Mouse (Mus musculus): ENCODE measurements at regions not wholly inside any gene's neighbourhood (a gene's known extent, or its start where the extent isn't known, plus 50 kb on each side); places are given as distances from the start of the nearest gene placed in this dataset.

DNA sequence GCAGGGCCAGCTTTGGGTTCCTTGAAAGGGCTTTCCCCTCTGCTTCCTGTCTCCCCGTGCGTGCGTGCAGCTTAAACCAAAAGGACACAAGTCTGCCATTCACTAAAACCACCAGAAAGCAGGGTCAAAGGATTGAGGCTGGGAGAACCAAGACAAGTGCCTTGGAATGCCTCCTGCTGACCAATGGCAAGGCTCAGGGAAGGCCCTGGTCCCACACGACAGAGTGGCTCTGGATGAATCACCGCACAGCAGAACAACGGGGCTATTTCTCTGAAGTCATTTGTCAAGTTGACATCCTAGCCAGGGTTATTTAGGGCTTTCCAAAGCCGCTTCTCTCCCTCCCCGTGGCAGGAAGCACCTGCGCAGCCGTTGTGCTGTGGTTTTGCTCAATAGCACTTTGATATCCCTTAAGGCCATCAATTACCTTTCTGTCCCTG lies 131.3 kb upstream of the Serp2 start:
- DNase-seq (ENCODE audit: low spot score) (peak; percentile 63), ATAC-seq (peak; percentile 76)
- no peaks in the 10 kb centered on the region for H3K27me3 ChIP-seq (replicated peaks; ENCODE audit: insufficient read depth, low read length)
- peak; percentile 69 for TF ChIP-seq EP300 (IDR thresholded peaks at IDR 0.05)
- TF ChIP-seq CTCF (IDR thresholded peaks at IDR 0.05) = no peak
- no peak overlapping the region for H3K27ac ChIP-seq (ENCODE audit: low read length)
- H3K4me2 ChIP-seq (replicated peaks; ENCODE audit: low read depth, low read length) = no peak overlapping the region
- H3K4me3 ChIP-seq (ENCODE audit: low read depth, low read length) = no peak overlapping the region
- WGBS = 21% methylated on average over 10 of the region's 10 CpGs
- no peaks in the 10 kb centered on the region for H3K9me3 ChIP-seq (ENCODE audit: low read length)
- H3K4me1 ChIP-seq (ENCODE audit: insufficient read depth, low read depth, low read length) = peaks cover 25% of the 10 kb centered on the region; the same call in 1 of the 2 replicates
- H3K9ac ChIP-seq (replicated peaks; ENCODE audit: low read depth) = no peak overlapping the region
- H3K36me3 ChIP-seq (ENCODE audit: insufficient read depth, low read length) = no peaks in the 10 kb centered on the region

DNA sequence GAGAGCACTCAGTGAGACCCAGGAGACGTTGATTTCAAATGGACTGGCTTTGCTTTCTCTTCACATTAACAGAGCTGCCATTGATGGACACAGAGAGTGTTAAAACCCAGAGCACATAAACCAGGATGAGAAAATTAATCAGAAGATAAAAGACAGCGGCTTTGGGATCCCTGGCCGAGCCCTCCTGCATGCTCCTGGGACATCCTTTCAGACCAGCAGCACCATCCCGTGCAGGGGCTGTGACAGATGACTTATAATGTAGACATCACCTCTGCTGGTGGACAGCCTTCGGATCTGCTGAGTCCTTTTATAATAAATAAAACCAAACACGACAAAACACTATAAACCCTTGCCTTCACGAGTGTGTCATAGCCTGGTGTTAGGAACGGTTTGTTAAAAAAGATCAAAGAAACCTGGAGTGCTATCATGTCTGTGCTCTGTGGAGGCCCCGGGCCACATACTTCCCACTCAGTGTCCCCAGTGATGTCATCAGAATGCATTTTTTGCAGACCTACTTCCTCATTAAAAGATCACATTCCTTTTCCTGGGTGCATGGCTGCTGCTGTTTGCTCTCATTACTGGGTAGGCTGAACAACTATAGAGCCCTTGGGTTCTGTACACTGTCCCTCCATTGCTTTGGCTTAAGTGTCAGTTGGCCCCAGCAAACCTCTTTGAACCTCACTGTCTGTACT lies 130.2 kb upstream of the Serp2 start:
- H3K4me2 ChIP-seq (replicated peaks; ENCODE audit: low read depth, low read length) = no peak overlapping the region
- H3K36me3 ChIP-seq (ENCODE audit: insufficient read depth, low read length) = no peaks in the 10 kb centered on the region
- H3K27ac ChIP-seq (ENCODE audit: low read length) = no peak overlapping the region
- H3K27me3 ChIP-seq (replicated peaks; ENCODE audit: insufficient read depth, low read length) = no peaks in the 10 kb centered on the region
- no peak overlapping the region for H3K4me3 ChIP-seq (ENCODE audit: low read depth, low read length)
- H3K9ac ChIP-seq (replicated peaks; ENCODE audit: low read depth) = no peak overlapping the region
- H3K9me3 ChIP-seq (ENCODE audit: low read length) = no peaks in the 10 kb centered on the region
- WGBS = 30% methylated on average over 9 of the region's 9 CpGs
- TF ChIP-seq CTCF (IDR thresholded peaks at IDR 0.05) = no peak
- no peak for TF ChIP-seq EP300 (IDR thresholded peaks at IDR 0.05)
- DNase-seq (ENCODE audit: low spot score) (peak; percentile 48), ATAC-seq (peak; percentile 40)
- H3K4me1 ChIP-seq (ENCODE audit: insufficient read depth, low read depth, low read length) = peaks cover 25% of the 10 kb centered on the region; the same call in 1 of the 2 replicates

DNA sequence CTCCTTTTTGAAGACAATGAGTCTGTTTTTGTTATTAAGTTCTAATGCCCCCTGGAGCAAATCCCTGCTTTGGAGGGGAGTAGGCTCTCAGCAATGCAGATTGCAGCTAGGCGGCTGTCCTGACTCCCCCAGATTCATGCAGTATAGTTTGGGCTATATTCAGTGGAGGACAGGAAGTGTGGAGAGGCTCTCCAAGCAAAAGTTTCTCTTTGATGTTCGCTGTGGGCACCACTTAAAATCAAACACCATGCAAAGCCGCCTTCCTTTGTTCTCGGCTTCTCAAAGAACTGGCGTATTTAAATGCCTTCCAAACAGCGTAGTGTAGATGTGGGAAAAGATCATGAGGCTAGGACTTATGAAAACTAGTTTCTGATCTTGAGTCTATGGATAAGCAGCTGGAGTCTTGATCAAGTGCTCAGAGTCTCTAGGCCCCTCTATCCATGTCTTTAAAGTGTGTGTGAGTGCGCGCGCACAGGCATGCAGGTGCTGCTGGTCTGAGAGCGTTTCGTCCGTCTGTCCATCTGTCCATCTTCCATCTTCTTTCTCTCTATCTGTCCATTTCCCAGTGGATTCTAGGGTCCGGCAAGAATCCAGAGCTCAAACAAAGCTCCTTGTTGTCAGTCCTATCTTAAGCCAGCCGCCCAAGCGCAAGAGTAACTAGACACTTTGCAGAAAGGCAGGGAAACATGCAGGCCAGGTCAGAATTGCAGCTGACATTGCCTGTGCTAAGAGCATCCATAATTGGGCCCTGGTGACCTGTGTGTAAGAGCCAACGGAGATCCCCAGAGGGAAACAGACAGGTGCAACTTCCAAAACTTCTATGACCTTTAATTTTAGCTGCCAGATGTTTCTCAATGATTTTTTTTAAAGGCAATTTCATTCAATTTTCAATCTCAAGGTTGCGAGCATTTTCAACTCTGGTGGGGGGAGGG lies 129.4 kb upstream of the Serp2 start:
- DNase-seq (ENCODE audit: low spot score) = peak; percentile 54
- Histone ChIP-seq H3K36me3 (ENCODE audit: insufficient read depth, low read length) (no peaks in the 10 kb centered on the region), H3K9me3 (ENCODE audit: low read length) (no peaks in the 10 kb centered on the region), H3K4me1 (ENCODE audit: insufficient read depth, low read depth, low read length) (peaks cover 31% of the 10 kb centered on the region; the same call in 1 of the 2 replicates), H3K4me3 (ENCODE audit: low read depth, low read length) (no peak overlapping the region), H3K27ac (ENCODE audit: low read length) (0 out of 2 replicates have a peak overlapping the region, but pooled peaks have one; percentile 51), H3K27me3 (replicated peaks; ENCODE audit: insufficient read depth, low read length) (no peaks in the 10 kb centered on the region), H3K9ac (replicated peaks; ENCODE audit: low read depth) (no peak overlapping the region), H3K4me2 (replicated peaks; ENCODE audit: low read depth, low read length) (no peak overlapping the region)
- WGBS = 48% methylated on average over 17 of the region's 17 CpGs
- ATAC-seq = no peak
- TF ChIP-seq CTCF (IDR thresholded peaks at IDR 0.05) (no peak), EP300 (IDR thresholded peaks at IDR 0.05) (no peak)

DNA sequence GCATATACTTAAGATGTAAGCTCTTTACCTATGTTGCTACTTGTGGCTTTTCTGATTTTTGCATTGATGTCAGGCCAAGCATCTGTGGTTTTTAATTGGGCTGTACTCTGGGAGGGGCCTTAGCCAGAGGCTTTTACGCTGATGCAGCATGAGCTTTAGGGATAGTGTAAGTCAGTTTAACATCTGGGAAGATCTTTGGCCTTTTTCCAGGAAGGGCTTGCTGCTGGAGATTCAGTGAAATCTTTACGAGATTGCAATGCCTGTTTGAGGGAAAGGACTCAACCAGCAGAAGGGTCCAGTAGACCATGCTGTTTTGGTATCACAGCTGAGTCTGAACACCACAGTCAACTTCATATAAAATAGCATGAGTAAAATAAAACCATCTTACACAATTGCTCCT lies 127.6 kb upstream of the Serp2 start:
- TF ChIP-seq EP300 (IDR thresholded peaks at IDR 0.05) (no peak), CTCF (IDR thresholded peaks at IDR 0.05) (no peak)
- Histone ChIP-seq H3K27ac (ENCODE audit: low read length) (no peak overlapping the region), H3K36me3 (ENCODE audit: insufficient read depth, low read length) (no peaks in the 10 kb centered on the region), H3K4me3 (ENCODE audit: low read depth, low read length) (no peak overlapping the region), H3K27me3 (replicated peaks; ENCODE audit: insufficient read depth, low read length) (no peaks in the 10 kb centered on the region), H3K9ac (replicated peaks; ENCODE audit: low read depth) (no peak overlapping the region), H3K4me2 (replicated peaks; ENCODE audit: low read depth, low read length) (no peak overlapping the region), H3K9me3 (ENCODE audit: low read length) (no peaks in the 10 kb centered on the region), H3K4me1 (ENCODE audit: insufficient read depth, low read depth, low read length) (peaks cover 32% of the 10 kb centered on the region; the same call in 1 of the 2 replicates)
- 56% methylated on average over 2 of the region's 2 CpGs for WGBS
- no peak for DNase-seq (ENCODE audit: low spot score)
- ATAC-seq = no peak

DNA sequence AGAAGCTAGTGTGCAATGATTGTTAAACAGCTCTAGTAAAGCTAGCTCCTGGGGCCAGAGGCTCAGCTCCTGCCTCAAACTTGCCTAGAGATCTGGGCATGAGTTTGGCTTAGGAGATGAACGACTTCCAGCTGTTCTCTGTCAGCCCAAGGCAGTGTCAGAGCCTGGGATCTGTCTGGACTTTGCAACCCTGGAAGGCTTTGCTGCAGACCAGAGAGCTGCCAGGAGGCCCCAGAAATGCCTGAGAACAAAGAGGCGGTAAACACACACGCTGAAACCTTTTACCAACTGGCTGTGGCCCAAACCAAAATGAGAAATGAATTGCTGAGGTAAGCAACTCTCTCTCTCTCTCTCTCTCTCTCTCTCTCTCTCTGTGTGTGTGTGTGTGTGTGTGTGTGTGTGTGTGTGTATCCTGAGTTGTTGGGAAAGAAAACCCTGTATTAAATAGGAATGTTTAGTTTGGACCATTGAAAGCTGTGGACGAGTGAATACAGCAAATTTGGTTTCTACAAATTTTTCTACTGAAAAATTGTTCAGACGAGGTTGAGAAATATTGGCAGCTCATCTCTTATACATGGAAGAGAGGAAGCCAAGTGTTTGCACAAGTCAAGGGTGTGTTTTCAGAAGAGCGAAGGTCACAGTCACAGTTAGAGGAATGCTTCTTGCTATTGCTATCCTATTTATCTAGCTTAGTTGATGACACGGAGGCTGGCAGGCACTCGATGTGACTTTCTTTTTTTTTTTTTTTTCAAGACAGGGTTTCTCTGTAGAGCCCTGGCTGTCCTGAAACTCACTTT lies 125.1 kb upstream of the Serp2 start:
- ATAC-seq = peak; percentile 89
- Histone ChIP-seq H3K27ac (ENCODE audit: low read length) (peak overlapping the region; percentile 74), H3K36me3 (ENCODE audit: insufficient read depth, low read length) (no peaks in the 10 kb centered on the region), H3K4me2 (replicated peaks; ENCODE audit: low read depth, low read length) (no peak overlapping the region), H3K27me3 (replicated peaks; ENCODE audit: insufficient read depth, low read length) (no peaks in the 10 kb centered on the region), H3K9me3 (ENCODE audit: low read length) (no peaks in the 10 kb centered on the region), H3K4me3 (ENCODE audit: low read depth, low read length) (no peak overlapping the region), H3K4me1 (ENCODE audit: insufficient read depth, low read depth, low read length) (peaks cover 19% of the 10 kb centered on the region; the same call in 1 of the 2 replicates), H3K9ac (replicated peaks; ENCODE audit: low read depth) (no peak overlapping the region)
- peak; percentile 95 for DNase-seq (ENCODE audit: low spot score)
- TF ChIP-seq EP300 (IDR thresholded peaks at IDR 0.05) (peak; percentile 80), CTCF (IDR thresholded peaks at IDR 0.05) (no peak)
- 11% methylated on average over 8 of the region's 8 CpGs for WGBS
